Mouse (Mus musculus) layer of hippocampus, adult 18-20 months (tissue): Measurements from ENCODE around the gene Hoxa1. TPM values are rescaled to one million over a fixed set of nuclear protein-coding genes. Genes with fewer than 3 reads are reported as not detected.

Experiments used
- DNase-seq, 2 experiments: peaks; one replicate each; pipeline ENCODE4 v3.0.0; 2022; ENCODE audit warnings: low spot score in 2 of 2
- total RNA-seq, 2 experiments: library from RNA; stranded (reverse); gene quantifications; 2 replicates each; pipeline ENCODE4 v1.2.3; 2021

Hoxa1 gene
- total RNA-seq, 2 experiments from 2014 or later = not detected

DNA sequence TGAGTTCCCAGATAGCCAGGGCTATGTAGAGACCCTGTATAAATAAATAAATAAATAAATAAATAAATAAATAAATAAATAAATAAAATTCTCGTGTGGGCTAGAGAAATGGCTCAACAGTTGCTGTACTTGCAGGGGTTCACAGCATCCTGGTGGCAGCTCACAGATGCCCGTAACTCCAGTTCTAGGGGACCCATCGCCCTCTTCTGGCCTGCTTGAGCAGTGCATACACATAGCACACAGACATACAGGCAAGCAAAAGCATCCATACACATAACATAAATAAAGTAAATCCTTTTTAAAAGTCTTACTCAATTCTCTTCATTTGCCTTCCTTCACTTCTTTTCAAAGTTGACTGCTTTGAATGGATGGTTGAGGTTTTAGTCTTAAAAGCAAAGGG, 50.7 kb downstream of the Hoxa1 start:
- DNase-seq = no peak

DNA sequence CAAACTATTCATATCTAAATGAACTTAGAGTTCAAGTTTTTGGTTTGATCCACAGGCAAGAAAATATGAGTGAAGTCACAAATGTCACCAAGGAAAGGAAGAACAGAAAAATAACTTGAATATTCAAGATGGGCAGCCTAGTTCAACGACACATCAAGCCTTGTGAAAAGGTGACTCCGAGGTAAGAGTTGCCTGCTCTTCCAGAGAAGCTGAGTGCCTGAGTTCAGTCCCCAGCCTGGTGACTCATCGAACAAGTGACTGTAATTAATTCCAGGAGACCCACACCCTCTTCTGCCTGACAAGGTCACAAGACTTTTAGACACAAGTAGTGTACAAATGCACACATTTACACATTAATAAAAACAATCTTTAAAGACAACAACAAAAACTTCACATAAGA, 51.4 kb downstream of the Hoxa1 start:
- DNase-seq = no peak

DNA sequence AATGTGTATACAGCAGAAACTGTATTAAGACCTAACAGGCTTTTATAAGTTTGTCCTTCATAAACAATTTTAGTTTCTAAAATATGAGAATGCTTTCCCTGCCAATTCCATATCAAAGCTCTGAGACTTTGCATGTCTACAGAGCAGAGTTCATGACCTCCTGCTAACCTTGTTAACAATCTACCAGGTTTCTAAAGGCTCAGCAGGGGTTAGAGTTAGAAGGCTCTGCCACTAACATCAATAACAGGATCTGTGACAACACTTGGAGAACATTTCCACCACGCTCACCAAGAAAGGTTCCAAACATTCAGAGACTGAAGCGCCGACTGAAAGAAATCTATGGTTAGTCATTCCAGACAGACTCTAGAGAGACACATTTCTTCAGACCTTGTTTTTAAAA, 51.9 kb downstream of the Hoxa1 start:
- DNase-seq = no peak

Other genes with a start within 250 kb of the Hoxa1 start
- 10 to 100 TPM; 20.8 to 21.4 TPM for gene Skap2, start 145.8 kb downstream of the Hoxa1 start, total RNA-seq
- gene Hoxa2, start 6.5 kb upstream of the Hoxa1 start, total RNA-seq = not detected
- not detected for gene 5730596B20Rik, start 19.2 kb upstream of the Hoxa1 start, total RNA-seq
- not detected for gene Hoxa4, start 33.4 kb upstream of the Hoxa1 start, total RNA-seq
- not detected for gene Hoxa5, start 46.3 kb upstream of the Hoxa1 start, total RNA-seq
- gene Hoxa6, start 50.4 kb upstream of the Hoxa1 start, total RNA-seq = not detected
- gene Hoxa3, start 55.0 kb upstream of the Hoxa1 start, total RNA-seq = not detected
- not detected for gene Gm28308, start 55.0 kb upstream of the Hoxa1 start, total RNA-seq
- gene Hoxa7, start 63.5 kb upstream of the Hoxa1 start, total RNA-seq = under 1 TPM in 1 of 2 experiments, not detected in 1; 0.36 TPM
- not detected for gene Hoxa9, start 72.8 kb upstream of the Hoxa1 start, total RNA-seq
- not detected for gene Hoxa10, start 82.5 kb upstream of the Hoxa1 start, total RNA-seq
- gene Hoxa11, start 87.5 kb upstream of the Hoxa1 start, total RNA-seq = not detected
- not detected for gene Hoxa13, start 102.6 kb upstream of the Hoxa1 start, total RNA-seq
- not detected for gene Evx1, start 155.2 kb upstream of the Hoxa1 start, total RNA-seq